Mouse (Mus musculus): Measurements from ENCODE around the gene Bche. TPM values are rescaled to one million over a fixed set of nuclear protein-coding genes. Genes with fewer than 3 reads are reported as not detected.

Bche gene
- polyA plus RNA-seq (2015; fragmentation: Nextera tagmentation; extraction: Ambion mirVana): 2.4 and 2.8 TPM in 2 replicates

DNA sequence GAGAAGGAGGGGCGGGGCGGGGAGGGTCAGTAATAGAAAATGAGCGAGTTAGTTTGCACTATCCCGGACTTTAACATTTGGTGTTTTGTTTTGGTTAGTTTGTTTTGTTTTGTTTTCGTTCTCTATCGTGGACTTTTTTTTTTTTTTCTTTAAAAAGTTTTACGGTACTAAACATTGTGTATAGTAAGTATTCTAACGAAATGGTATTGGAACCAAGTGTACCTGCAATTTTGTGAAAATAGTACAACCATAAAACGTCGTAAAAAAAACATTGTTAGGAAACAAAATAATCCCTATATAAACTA lies at the start of gene Bche:
Gene Bche, minus strand, starts transcription at position 6 of the 305 bp plus-strand sequence.
- H3K27me3 ChIP-seq (replicated peaks): no peaks in the 10 kb centered on the region
- H3K4me1 ChIP-seq: no peaks in the 10 kb centered on the region
- peak within 1 kb of the TSS; percentile 30 for H3K9ac ChIP-seq (replicated peaks)
- no peaks in the 10 kb centered on the region for H3K9me3 ChIP-seq (replicated peaks)
- peak within 1 kb of the TSS; percentile 33; the same call in 1 of the 2 replicates for H3K27ac ChIP-seq (replicated peaks)
- no peak for ATAC-seq (ENCODE audit: low FRiP score)
- H3K36me3 ChIP-seq: no peaks in the 10 kb centered on the region
- 17% methylated on average over 10 of the region's 10 CpGs for WGBS
- peak within 1 kb of the TSS; percentile 45 for H3K4me3 ChIP-seq (replicated peaks)
- peak within 1 kb of the TSS; percentile 81 for H3K4me2 ChIP-seq

DNA sequence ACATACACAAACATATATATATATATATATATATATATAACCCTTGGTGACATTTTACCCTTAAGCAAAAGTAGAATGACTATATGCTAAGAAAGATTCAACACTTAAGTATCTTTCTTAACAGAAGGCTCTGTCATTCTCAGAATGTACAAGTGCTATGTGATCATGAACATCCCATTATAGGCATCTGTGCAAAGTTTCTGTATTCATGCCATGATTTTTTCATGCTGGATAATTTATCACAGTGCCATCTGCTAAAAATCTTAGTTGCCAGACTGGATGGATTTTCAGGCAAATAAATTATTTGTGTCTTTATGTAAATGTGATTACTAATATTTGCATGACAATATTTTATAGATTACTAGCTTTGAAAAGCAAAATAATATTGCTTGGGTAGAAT lies 33.8 kb upstream of the Bche start:
- Histone ChIP-seq H3K4me3 (replicated peaks) (no peak overlapping the region), H3K36me3 (no peaks in the 10 kb centered on the region), H3K9me3 (replicated peaks) (no peaks in the 10 kb centered on the region), H3K4me2 (no peak overlapping the region), H3K4me1 (no peaks in the 10 kb centered on the region), H3K9ac (replicated peaks) (no peak overlapping the region), H3K27ac (replicated peaks) (no peak overlapping the region), H3K27me3 (replicated peaks) (no peaks in the 10 kb centered on the region)
- no peak for ATAC-seq (ENCODE audit: low FRiP score)

DNA sequence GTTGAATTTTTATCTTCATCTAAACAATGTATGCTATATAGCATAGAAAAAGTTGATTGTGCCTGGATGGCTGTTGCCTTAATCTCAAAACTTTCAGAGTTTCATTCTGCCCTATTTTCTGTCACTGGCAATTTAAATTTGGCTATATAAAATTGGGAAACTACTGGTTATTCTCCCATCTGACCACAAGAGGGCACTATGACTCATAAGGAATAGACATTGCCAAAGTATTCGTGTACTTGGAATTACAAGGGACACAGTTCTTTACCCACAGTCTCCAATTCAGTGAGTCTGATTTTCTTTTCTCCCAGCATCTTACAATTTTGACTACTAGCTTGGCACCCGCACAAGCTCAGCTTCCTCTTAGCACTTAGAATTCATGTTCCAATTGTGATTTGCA lies 23.5 kb upstream of the Bche start:
- no peaks in the 10 kb centered on the region for H3K27me3 ChIP-seq (replicated peaks)
- no peaks in the 10 kb centered on the region for H3K9me3 ChIP-seq (replicated peaks)
- H3K4me3 ChIP-seq (replicated peaks): no peak overlapping the region
- no peak overlapping the region for H3K9ac ChIP-seq (replicated peaks)
- no peaks in the 10 kb centered on the region for H3K36me3 ChIP-seq
- WGBS: 54% methylated on average over 2 of the region's 2 CpGs
- H3K4me2 ChIP-seq: no peak overlapping the region
- ATAC-seq (ENCODE audit: low FRiP score): no peak
- H3K27ac ChIP-seq (replicated peaks): no peak overlapping the region
- no peaks in the 10 kb centered on the region for H3K4me1 ChIP-seq

DNA sequence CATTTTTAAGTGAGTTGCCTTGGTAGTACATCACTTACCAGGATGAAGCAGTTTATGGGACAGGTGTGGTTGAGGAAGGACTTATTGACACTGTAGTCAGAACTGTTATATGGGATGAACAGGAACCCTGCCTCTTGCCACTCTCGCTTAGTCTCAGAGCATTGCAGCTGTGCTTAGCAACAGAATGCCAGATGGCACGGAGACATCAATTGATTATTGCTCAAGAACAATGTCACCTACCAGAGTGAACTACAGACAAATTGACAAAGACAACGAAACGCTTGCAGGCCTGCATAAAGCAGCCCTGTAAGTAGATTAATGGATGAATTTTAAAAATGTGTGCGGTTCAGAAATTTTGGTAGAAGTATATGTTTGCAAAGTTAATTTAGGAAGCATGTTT lies 21.3 kb upstream of the Bche start:
- 51% methylated on average over 5 of the region's 5 CpGs for whole genome bisulfite sequencing
- H3K36me3 ChIP-seq: no peaks in the 10 kb centered on the region
- no peaks in the 10 kb centered on the region for H3K9me3 ChIP-seq (replicated peaks)
- H3K9ac ChIP-seq (replicated peaks): no peak overlapping the region
- no peak overlapping the region for H3K4me3 ChIP-seq (replicated peaks)
- no peaks in the 10 kb centered on the region for H3K4me1 ChIP-seq
- H3K4me2 ChIP-seq: no peak overlapping the region
- no peaks in the 10 kb centered on the region for H3K27me3 ChIP-seq (replicated peaks)
- no peak overlapping the region for H3K27ac ChIP-seq (replicated peaks)
- ATAC-seq (ENCODE audit: low FRiP score): no peak

DNA sequence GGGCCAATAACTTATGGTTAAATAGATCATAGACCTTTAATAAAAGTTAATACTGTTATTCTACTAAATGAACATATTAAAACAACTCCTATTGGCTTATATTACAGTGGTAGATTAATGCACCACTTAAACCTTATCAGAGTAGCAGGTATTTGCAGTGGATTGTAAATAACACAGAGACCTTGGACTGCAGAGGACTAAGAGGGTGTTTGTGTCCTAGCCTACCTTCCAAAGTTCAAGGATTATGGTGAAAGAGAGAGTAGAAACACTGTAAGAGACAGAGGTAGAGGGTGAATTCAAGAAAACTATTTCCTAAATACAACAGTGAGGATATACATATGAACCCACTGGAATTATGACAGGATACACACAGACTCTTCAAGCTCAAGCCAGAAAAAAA lies 17.5 kb upstream of the Bche start:
- Histone ChIP-seq H3K4me3 (replicated peaks) (no peak overlapping the region), H3K4me2 (no peak overlapping the region), H3K4me1 (no peaks in the 10 kb centered on the region), H3K9ac (replicated peaks) (no peak overlapping the region), H3K27me3 (replicated peaks) (no peaks in the 10 kb centered on the region), H3K27ac (replicated peaks) (no peak overlapping the region), H3K36me3 (no peaks in the 10 kb centered on the region), H3K9me3 (replicated peaks) (no peaks in the 10 kb centered on the region)
- ATAC-seq (ENCODE audit: low FRiP score): no peak

DNA sequence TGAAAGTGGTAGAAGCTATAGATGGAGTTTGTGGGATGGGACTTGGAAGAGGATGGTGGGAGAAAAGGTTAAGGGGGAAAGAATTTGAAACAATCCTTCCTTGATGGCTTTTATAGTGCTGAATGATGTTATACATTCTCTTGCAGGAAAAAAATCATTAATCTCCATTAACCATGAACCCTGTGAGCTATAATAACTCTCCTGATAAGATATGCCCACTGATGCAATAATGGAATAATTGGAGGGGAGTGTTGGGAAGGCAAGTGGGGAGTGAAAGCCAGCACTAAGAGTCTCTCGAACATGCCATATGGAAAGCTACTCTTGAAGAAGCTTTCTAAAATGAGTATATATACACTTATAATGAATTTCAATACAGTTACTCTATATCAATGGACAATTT lies 16.7 kb upstream of the Bche start:
- Histone ChIP-seq H3K9ac (replicated peaks) (no peak overlapping the region), H3K36me3 (no peaks in the 10 kb centered on the region), H3K4me3 (replicated peaks) (no peak overlapping the region), H3K9me3 (replicated peaks) (no peaks in the 10 kb centered on the region), H3K4me1 (no peaks in the 10 kb centered on the region), H3K27ac (replicated peaks) (no peak overlapping the region), H3K27me3 (replicated peaks) (no peaks in the 10 kb centered on the region), H3K4me2 (no peak overlapping the region)
- 85% methylated on average over 1 of the region's 1 CpGs for WGBS
- no peak for ATAC-seq (ENCODE audit: low FRiP score)

DNA sequence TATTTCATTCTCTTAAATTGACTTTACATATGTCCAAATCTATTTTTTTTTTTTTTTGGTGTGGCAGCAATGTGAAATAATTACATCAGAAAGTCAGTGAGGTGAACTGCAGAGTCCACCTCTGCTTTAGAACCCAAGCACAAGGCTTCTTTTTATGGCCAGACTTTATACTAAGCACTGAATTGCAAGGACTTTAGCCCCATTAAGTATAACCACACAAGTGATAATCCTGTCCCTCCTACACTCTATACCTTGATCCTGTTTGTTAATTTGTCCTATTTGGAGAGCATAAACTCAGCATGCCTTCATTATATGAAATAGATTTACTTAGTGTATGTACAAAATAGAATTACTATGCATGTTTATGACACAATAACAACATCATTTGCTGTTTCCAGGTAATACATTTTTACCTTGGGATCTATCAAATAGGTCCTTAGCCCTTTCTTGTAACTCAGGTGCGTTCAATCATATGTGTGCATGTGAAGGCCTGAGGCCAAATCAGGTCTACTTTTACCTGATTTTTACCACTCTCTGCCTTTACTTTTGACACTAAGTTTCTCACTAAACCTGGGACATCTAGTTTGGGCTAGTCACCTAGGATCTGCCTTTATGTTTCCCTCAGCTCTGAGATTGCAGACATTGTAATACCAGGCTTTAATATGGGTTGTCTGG lies 9.5 kb upstream of the Bche start:
- H3K9me3 ChIP-seq (replicated peaks): no peaks in the 10 kb centered on the region
- no peak overlapping the region for H3K27ac ChIP-seq (replicated peaks)
- no peaks in the 10 kb centered on the region for H3K36me3 ChIP-seq
- no peaks in the 10 kb centered on the region for H3K27me3 ChIP-seq (replicated peaks)
- ATAC-seq (ENCODE audit: low FRiP score): no peak
- no peak overlapping the region for H3K4me3 ChIP-seq (replicated peaks)
- no peak overlapping the region for H3K9ac ChIP-seq (replicated peaks)
- WGBS: 98% methylated on average over 1 of the region's 1 CpGs
- no peak overlapping the region for H3K4me2 ChIP-seq
- H3K4me1 ChIP-seq: no peaks in the 10 kb centered on the region

DNA sequence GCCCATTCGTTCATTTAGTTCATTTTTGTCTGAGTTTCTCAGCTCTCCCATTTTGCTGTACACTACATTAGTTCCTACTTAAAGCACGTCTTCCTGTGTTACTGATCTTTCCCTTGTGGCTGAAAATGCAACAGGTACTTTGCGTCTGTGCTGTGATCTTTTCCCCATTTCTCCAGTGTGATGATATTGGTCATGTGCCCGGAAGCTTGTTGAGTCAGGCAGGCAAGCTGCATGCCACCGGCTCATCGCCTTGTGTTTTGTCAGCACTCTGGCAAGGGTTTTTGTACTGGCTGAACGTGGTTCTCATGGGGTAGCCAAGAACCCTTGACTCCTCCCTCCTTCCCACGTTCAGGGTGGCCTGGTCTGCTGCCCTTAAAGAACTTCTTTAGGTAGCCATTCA lies 1.7 kb upstream of the Bche start:
- H3K27me3 ChIP-seq (replicated peaks): no peaks in the 10 kb centered on the region
- no peak overlapping the region for H3K4me3 ChIP-seq (replicated peaks)
- H3K4me2 ChIP-seq: no peak overlapping the region
- H3K9me3 ChIP-seq (replicated peaks): no peaks in the 10 kb centered on the region
- no peak overlapping the region for H3K27ac ChIP-seq (replicated peaks)
- H3K4me1 ChIP-seq: no peaks in the 10 kb centered on the region
- ATAC-seq (ENCODE audit: low FRiP score): no peak
- 82% methylated on average over 8 of the region's 8 CpGs for WGBS
- H3K9ac ChIP-seq (replicated peaks): no peak overlapping the region
- no peaks in the 10 kb centered on the region for H3K36me3 ChIP-seq

DNA sequence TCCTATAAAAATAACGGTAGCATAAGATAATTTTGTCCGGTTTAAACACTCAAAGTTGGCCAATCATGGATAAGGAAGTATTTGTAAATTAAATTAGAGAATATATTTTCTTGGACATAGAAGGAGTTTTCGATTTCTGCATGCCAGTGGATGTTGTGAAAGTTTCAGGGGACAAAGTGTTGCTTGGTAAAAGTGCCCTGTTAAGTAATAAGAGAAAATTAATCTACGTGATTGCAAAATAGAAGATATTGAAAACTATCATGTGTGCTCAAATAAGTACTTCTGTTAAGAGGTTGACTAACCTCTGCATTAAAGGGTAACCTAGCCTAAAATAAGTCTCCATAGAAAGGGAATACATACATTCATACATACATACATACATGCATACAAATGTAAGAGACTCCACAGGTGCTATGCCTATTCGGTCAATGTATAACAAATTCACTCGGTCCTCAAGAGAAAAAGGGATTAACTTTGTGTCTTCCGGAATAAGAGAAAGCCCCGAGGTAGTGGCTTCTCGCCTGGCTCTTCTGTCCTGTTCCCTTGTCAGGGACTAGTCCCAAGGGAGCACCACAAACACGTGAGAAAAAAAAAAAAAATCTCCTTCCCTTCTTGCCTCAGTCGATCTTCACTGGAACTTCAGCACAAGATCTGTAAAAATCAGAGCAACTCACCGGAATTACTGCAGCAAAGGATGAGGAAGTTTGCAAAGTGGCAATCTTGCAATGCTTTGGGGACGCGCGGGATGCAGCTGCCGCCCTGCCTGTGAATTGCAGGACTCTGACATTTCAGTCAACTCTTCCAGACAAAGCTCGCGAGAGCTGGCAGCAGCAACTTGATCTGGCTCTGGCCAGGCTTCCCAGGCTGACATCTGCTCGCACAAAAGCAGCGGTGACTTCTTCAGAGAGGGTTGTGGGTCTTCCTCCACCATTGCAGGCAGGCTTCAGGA lies 480 bp downstream of the Bche start:
- Histone ChIP-seq H3K36me3 (no peaks in the 10 kb centered on the region), H3K9ac (replicated peaks) (peak overlapping the region; percentile 30), H3K4me3 (replicated peaks) (peak overlapping the region; percentile 45), H3K9me3 (replicated peaks) (no peaks in the 10 kb centered on the region), H3K4me2 (peak overlapping the region; percentile 81), H3K4me1 (no peaks in the 10 kb centered on the region), H3K27ac (replicated peaks) (peak overlapping the region; percentile 33; the same call in 1 of the 2 replicates), H3K27me3 (replicated peaks) (no peaks in the 10 kb centered on the region)
- WGBS: 21% methylated on average over 20 of the region's 20 CpGs
- peak; percentile 85 for ATAC-seq (ENCODE audit: low FRiP score)

DNA sequence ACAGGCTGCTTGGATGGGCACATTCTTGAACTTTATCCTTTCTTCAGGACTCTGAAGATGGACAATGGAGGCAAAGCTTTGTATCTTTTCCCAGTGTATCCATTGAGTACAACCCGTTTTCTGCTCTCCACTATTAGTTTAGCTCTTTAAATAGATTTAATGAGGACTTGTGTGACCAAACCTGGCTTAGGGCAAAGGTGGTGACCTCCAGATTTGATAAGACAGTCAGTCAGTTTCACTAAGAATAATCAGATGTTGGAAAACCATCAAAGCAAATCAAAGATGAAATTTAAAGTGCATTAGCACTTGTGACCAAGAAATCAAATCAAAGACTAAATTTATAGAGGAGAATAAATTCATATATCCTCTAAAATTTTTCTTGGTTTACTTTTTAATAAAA lies 1.7 kb downstream of the Bche start:
- Histone ChIP-seq H3K9me3 (replicated peaks) (no peaks in the 10 kb centered on the region), H3K9ac (replicated peaks) (no peak overlapping the region), H3K4me2 (no peak overlapping the region), H3K27ac (replicated peaks) (no peak overlapping the region), H3K36me3 (no peaks in the 10 kb centered on the region), H3K27me3 (replicated peaks) (no peaks in the 10 kb centered on the region), H3K4me1 (no peaks in the 10 kb centered on the region), H3K4me3 (replicated peaks) (no peak overlapping the region)
- ATAC-seq (ENCODE audit: low FRiP score): no peak
- 51% methylated on average over 1 of the region's 1 CpGs for WGBS

DNA sequence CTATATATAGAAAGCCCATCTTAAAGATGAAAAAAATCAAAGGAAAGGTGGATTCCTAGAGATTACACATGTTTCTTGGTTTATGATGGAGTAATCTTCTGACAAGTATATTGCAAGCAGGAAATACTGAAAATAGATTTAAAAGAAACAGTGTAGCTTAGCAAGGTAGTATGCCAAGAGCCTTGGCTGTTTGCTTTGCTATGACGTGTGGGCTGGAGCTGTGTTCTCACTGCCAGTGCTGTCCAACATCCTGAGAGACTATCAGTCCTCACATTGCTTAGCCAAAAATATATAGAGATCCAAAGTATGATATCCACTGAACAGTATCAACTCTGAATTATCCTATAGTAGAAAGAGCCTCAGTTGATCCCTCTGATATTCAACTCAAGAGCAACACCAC lies 9.3 kb downstream of the Bche start:
- H3K4me2 ChIP-seq: no peak overlapping the region
- no peaks in the 10 kb centered on the region for H3K9me3 ChIP-seq (replicated peaks)
- no peak overlapping the region for H3K27ac ChIP-seq (replicated peaks)
- no peak overlapping the region for H3K4me3 ChIP-seq (replicated peaks)
- no peaks in the 10 kb centered on the region for H3K27me3 ChIP-seq (replicated peaks)
- no peaks in the 10 kb centered on the region for H3K4me1 ChIP-seq
- ATAC-seq (ENCODE audit: low FRiP score): no peak
- WGBS: 100% methylated on average over 1 of the region's 1 CpGs
- H3K9ac ChIP-seq (replicated peaks): no peak overlapping the region
- no peaks in the 10 kb centered on the region for H3K36me3 ChIP-seq

DNA sequence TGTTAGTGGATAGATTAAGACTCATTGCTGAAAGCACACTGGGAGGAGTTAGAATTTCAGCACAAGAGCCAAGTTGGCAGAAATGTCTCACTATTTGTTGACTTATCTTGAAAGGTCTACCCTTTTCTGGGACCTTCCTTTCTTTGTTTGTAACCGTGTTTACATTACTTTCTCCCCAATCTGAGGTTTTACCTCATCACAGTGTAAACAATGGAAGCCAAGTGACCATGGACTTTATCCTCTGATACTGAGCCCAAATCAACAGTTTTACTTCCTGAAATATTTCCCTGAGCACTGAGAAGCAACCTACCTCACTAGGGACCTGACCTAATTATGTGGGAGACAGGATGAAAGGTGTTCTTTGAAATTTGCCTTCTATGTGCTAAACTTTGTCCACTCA lies 34.9 kb downstream of the Bche start:
- no peaks in the 10 kb centered on the region for H3K27me3 ChIP-seq (replicated peaks)
- H3K4me1 ChIP-seq: no peaks in the 10 kb centered on the region
- no peaks in the 10 kb centered on the region for H3K36me3 ChIP-seq
- H3K9me3 ChIP-seq (replicated peaks): no peaks in the 10 kb centered on the region
- H3K27ac ChIP-seq (replicated peaks): no peak overlapping the region
- WGBS: 95% methylated on average over 1 of the region's 1 CpGs
- H3K4me2 ChIP-seq: no peak overlapping the region
- ATAC-seq (ENCODE audit: low FRiP score): no peak
- no peak overlapping the region for H3K9ac ChIP-seq (replicated peaks)
- no peak overlapping the region for H3K4me3 ChIP-seq (replicated peaks)
